Mouse (Mus musculus) intestine, postnatal 0 days (tissue): ENCODE measurements around the gene Mfsd2a. TPM values are rescaled to one million over a fixed set of nuclear protein-coding genes. Genes with fewer than 3 reads are reported as not detected.

Experiments
- ATAC-seq: fragments of 200-750 bp; cut with Nextera tagmentation; 2 replicates; pipeline ENCODE4 v1.8.0; 2017; ENCODE audit warnings: mild to moderate bottlenecking, moderate TSS enrichment, moderate library complexity
- H3K27ac ChIP-seq: fragments of 300-500 bp; sonication (generic); 2 replicates; pipeline ENCODE4 v1.5.1; 2014; ENCODE audit warnings: mild to moderate bottlenecking, low read depth, low read length, moderate library complexity
- H3K27me3 ChIP-seq: fragments of 300-500 bp; sonication (generic); replicated peaks from 2 replicates; pipeline ENCODE4 v1.6.1; 2014; ENCODE audit warnings: low read length, mixed read lengths; ENCODE audit not compliant: control insufficient read depth, insufficient read depth
- H3K36me3 ChIP-seq: fragments of 300-500 bp; sonication (generic); 2 replicates; pipeline ENCODE4 v1.6.1; 2014; ENCODE audit warnings: mild to moderate bottlenecking, moderate library complexity; ENCODE audit not compliant: control insufficient read depth, insufficient read depth
- H3K4me1 ChIP-seq: fragments of 300-500 bp; sonication (generic); replicated peaks from 2 replicates; pipeline ENCODE4 v1.6.1; 2014; ENCODE audit warnings: antibody characterized with exemption, low read length, mixed read lengths; ENCODE audit not compliant: control insufficient read depth, insufficient read depth
- H3K4me2 ChIP-seq: fragments of 300-500 bp; sonication (generic); replicated peaks from 2 replicates; pipeline ENCODE4 v1.6.1; 2014; ENCODE audit warnings: low read depth, mild to moderate bottlenecking, moderate library complexity
- H3K4me3 ChIP-seq: fragments of 300-500 bp; sonication (generic); 2 replicates; pipeline ENCODE4 v1.5.1; 2014; ENCODE audit warnings: low read depth, low read length
- H3K9ac ChIP-seq: fragments of 300-500 bp; sonication (generic); 2 replicates; pipeline ENCODE4 v1.6.1; 2014; ENCODE audit warnings: mild to moderate bottlenecking, low read depth, low read length
- H3K9me3 ChIP-seq: fragments of 300-500 bp; sonication (generic); 2 replicates; pipeline ENCODE4 v1.6.1; 2016; ENCODE audit warnings: mixed run types; ENCODE audit not compliant: control insufficient read depth
- CTCF ChIP-seq: sonication (generic); IDR thresholded peaks from 2 replicates; pipeline ENCODE4 v1.5.1; 2016; ENCODE audit warnings: low read depth, mild to moderate bottlenecking, control low read depth, antibody characterized with exemption, moderate library complexity
- WGBS: fragments of 180-500 bp; shearing (Covaris S2); extraction: QIAGEN DNeasy Blood & Tissue Kit; methylation state at CpG from one replicate; pipeline ENCODE4 v1.1.7; 2014; 5-methylcytosine and 5-hydroxymethylcytosine counted together
- polyA plus RNA-seq: library from polyadenylated mRNA; unstranded; fragments of >200 nt; fragmentation: Nextera tagmentation; extraction: Ambion mirVana; gene quantifications from 2 replicates; pipeline ENCODE4 v1.2.1, GENCODE M21; 2015

Mfsd2a gene
- polyA plus RNA-seq, 1 experiment from 2014 or later = 247 TPM

GRCm38 (mm10) chr4:122935466-122936099 is 25.4 kb downstream of the Mfsd2a start:
- no peaks in the 10 kb centered on the region for H3K36me3 ChIP-seq
- H3K27ac ChIP-seq = no peak overlapping the region
- TF ChIP-seq CTCF = no peak
- H3K4me3 ChIP-seq = no peak overlapping the region
- H3K9ac ChIP-seq = no peak overlapping the region
- peak; percentile 65 for ATAC-seq
- no peaks in the 10 kb centered on the region for H3K27me3 ChIP-seq
- WGBS = 46% methylated on average over 9 of the region's 9 CpGs
- H3K4me2 ChIP-seq = peak overlapping the region; percentile 21; the same call in 1 of the 2 replicates
- no peaks in the 10 kb centered on the region for H3K9me3 ChIP-seq
- peaks cover 3% of the 10 kb centered on the region; the same call in 1 of the 2 replicates for H3K4me1 ChIP-seq

- no peak for TF ChIP-seq CTCF
- Histone ChIP-seq H3K27me3 (no peaks in the 10 kb centered on the region), H3K27ac (no peak overlapping the region), H3K9ac (no peak overlapping the region), H3K4me3 (no peak overlapping the region), H3K36me3 (no peaks in the 10 kb centered on the region), H3K4me2 (no peak overlapping the region), H3K4me1 (peaks cover 3% of the 10 kb centered on the region; the same call in 1 of the 2 replicates), H3K9me3 (no peaks in the 10 kb centered on the region)
- no peak for ATAC-seq
- WGBS = 49% methylated on average over 3 of the region's 3 CpGs
These were observed 27.1 kb downstream of the Mfsd2a start for GRCm38 (mm10) chr4:122933857-122934256.

- Histone ChIP-seq H3K4me2 (no peak overlapping the region), H3K4me3 (no peak overlapping the region), H3K9me3 (no peaks in the 10 kb centered on the region), H3K9ac (no peak overlapping the region), H3K36me3 (no peaks in the 10 kb centered on the region), H3K27me3 (no peaks in the 10 kb centered on the region), H3K27ac (no peak overlapping the region), H3K4me1 (peaks cover 3% of the 10 kb centered on the region; the same call in 1 of the 2 replicates)
- TF ChIP-seq CTCF = no peak
- WGBS = 59% methylated on average over 3 of the region's 3 CpGs
- no peak for ATAC-seq
These were observed 27.9 kb downstream of the Mfsd2a start for GRCm38 (mm10) chr4:122933051-122933591.

- Histone ChIP-seq H3K27ac (no peak overlapping the region), H3K9me3 (no peaks in the 10 kb centered on the region), H3K36me3 (no peaks in the 10 kb centered on the region), H3K4me2 (no peak overlapping the region), H3K4me3 (no peak overlapping the region), H3K9ac (no peak overlapping the region), H3K27me3 (no peaks in the 10 kb centered on the region), H3K4me1 (peaks cover 3% of the 10 kb centered on the region; the same call in 1 of the 2 replicates)
- 70% methylated on average over 8 of the region's 8 CpGs for WGBS
- no peak for ATAC-seq
- TF ChIP-seq CTCF = no peak
These were observed 28.6 kb downstream of the Mfsd2a start for GRCm38 (mm10) chr4:122932239-122932978.

- no peak overlapping the region for H3K4me3 ChIP-seq
- no peaks in the 10 kb centered on the region for H3K36me3 ChIP-seq
- H3K27me3 ChIP-seq = no peaks in the 10 kb centered on the region
- ATAC-seq = no peak
- 90% methylated on average over 2 of the region's 2 CpGs for WGBS
- no peak overlapping the region for H3K27ac ChIP-seq
- no peaks in the 10 kb centered on the region for H3K9me3 ChIP-seq
- peaks cover 3% of the 10 kb centered on the region; the same call in 1 of the 2 replicates for H3K4me1 ChIP-seq
- H3K9ac ChIP-seq = no peak overlapping the region
- no peak for TF ChIP-seq CTCF
- no peak overlapping the region for H3K4me2 ChIP-seq
These were observed 29.9 kb downstream of the Mfsd2a start for GRCm38 (mm10) chr4:122930939-122931590.
